Mouse (Mus musculus): ENCODE measurements around the gene Art2b. TPM values are rescaled to one million over a fixed set of nuclear protein-coding genes. Genes with fewer than 3 reads are reported as not detected.

The Art2b gene
- polyA plus RNA-seq, 1 experiment from 2014 or later = 0.07 TPM

- no peaks in the 10 kb centered on the region; the same call in 1 of the 2 replicates for H3K4me1 ChIP-seq
- H3K9ac ChIP-seq = no peak overlapping the region
- ATAC-seq = no peak
- no peaks in the 10 kb centered on the region for H3K9me3 ChIP-seq (replicated peaks)
- H3K4me2 ChIP-seq = no peak overlapping the region
- peaks cover 12% of the 10 kb centered on the region; the same call in 1 of the 2 replicates for H3K27me3 ChIP-seq (replicated peaks)
- H3K27ac ChIP-seq = no peak overlapping the region
- no peaks in the 10 kb centered on the region for H3K36me3 ChIP-seq
- no peak overlapping the region for H3K4me3 ChIP-seq
- 64% methylated on average over 10 of the region's 10 CpGs for WGBS (ENCODE audit: insufficient replicate concordance)
Measured at GRCm38 (mm10) chr7:101535102-101535501, 50.3 kb downstream of the Art2b start.

- H3K27me3 ChIP-seq (replicated peaks) = peaks cover 12% of the 10 kb centered on the region; the same call in 1 of the 2 replicates
- no peak overlapping the region for H3K4me2 ChIP-seq
- H3K9ac ChIP-seq = no peak overlapping the region
- H3K36me3 ChIP-seq = no peaks in the 10 kb centered on the region
- H3K4me1 ChIP-seq = no peaks in the 10 kb centered on the region; the same call in 1 of the 2 replicates
- 31% methylated on average over 5 of the region's 5 CpGs for WGBS (ENCODE audit: insufficient replicate concordance)
- no peak overlapping the region for H3K27ac ChIP-seq
- no peaks in the 10 kb centered on the region for H3K9me3 ChIP-seq (replicated peaks)
- no peak for ATAC-seq
- H3K4me3 ChIP-seq = no peak overlapping the region
Measured at GRCm38 (mm10) chr7:101534428-101534827, 51.0 kb downstream of the Art2b start.

Other genes with a start within 250 kb of the Art2b start
- gene Arap1, start 237.5 kb downstream of the Art2b start, polyA plus RNA-seq (2016; fragmentation: Nextera tagmentation; extraction: Ambion mirVana) = 20.5 and 24.6 TPM in 2 replicates
- gene Gm45837, start 174.7 kb downstream of the Art2b start, polyA plus RNA-seq (2016; fragmentation: Nextera tagmentation; extraction: Ambion mirVana) = not detected in 2 replicates
- 11.9 and 12.0 TPM in 2 replicates for gene Pde2a, start 163.9 kb downstream of the Art2b start, polyA plus RNA-seq (2016; fragmentation: Nextera tagmentation; extraction: Ambion mirVana)
- gene Clpb, start 78.0 kb upstream of the Art2b start, polyA plus RNA-seq (2016; fragmentation: Nextera tagmentation; extraction: Ambion mirVana) = 31.9 and 34.6 TPM in 2 replicates
- gene Phox2a, start 232.7 kb upstream of the Art2b start, polyA plus RNA-seq (2016; fragmentation: Nextera tagmentation; extraction: Ambion mirVana) = 0.07 and 0.08 TPM in 2 replicates